Mouse (Mus musculus) megakaryocyte-erythroid progenitor cell, adult 5-6 weeks (primary cell): Measurements from ENCODE around the gene Spem2. TPM values are rescaled to one million over a fixed set of nuclear protein-coding genes. Genes with fewer than 3 reads are reported as not detected.

ENCODE experiments used
- ATAC-seq: replicated peaks from 2 replicates; pipeline ENCODE4 v1.8.0; 2016; ENCODE audit warnings: mild to moderate bottlenecking, inconsistent platforms; ENCODE audit not compliant: severe bottlenecking, poor library complexity, low FRiP score, low TSS enrichment
- total RNA-seq, 2 experiments: library from RNA; stranded (forward) in 1 of 2; stranded (reverse) in 1 of 2; fragments of 200-1000, 215-1000 nt in 1 of 2; fragments of >200 nt in 1 of 2; fragmentation: Nextera tagmentation in 1 of 2; gene quantifications; 2 replicates each; pipeline ENCODE4 v1.2.3; 2014 to 2017

Gene Spem2
- total RNA-seq, 2 experiments from 2014 or later, result not detected

- no peak for ATAC-seq
Measured at GRCm38 (mm10) chr11:69836703-69837576, 18.7 kb upstream of the Spem2 start.

GRCm38 (mm10) chr11:69835966-69836335, 17.7 kb upstream of the Spem2 start:
- no peak for ATAC-seq

- no peak for ATAC-seq
Measured at GRCm38 (mm10) chr11:69835326-69835965, 17.2 kb upstream of the Spem2 start.

- peak; percentile 39 for ATAC-seq
Measured at GRCm38 (mm10) chr11:69834001-69834549, 15.8 kb upstream of the Spem2 start.

- ATAC-seq, result 0 out of 2 replicates have a peak, but pooled peaks have one; percentile 16
Measured at GRCm38 (mm10) chr11:69833554-69833953, 15.3 kb upstream of the Spem2 start.

- no peak for ATAC-seq
Measured at GRCm38 (mm10) chr11:69828832-69829231, 10.6 kb upstream of the Spem2 start.

- no peak for ATAC-seq
Measured at GRCm38 (mm10) chr11:69823456-69823855, 5.2 kb upstream of the Spem2 start.

GRCm38 (mm10) chr11:69822080-69822479, 3.8 kb upstream of the Spem2 start, which contains the start of gene Spem1:
Gene Spem1 (minus strand): TSS chr11:69822180.
- no peak for ATAC-seq

- no peak for ATAC-seq
Measured at GRCm38 (mm10) chr11:69818871-69819270, 606 bp upstream of the Spem2 start.

GRCm38 (mm10) chr11:69816520-69816919, 1.7 kb downstream of the Spem2 start:
- ATAC-seq, result no peak

GRCm38 (mm10) chr11:69815155-69815554, 3.1 kb downstream of the Spem2 start, which contains the start of gene Gm39566:
Gene Gm39566 (minus strand): TSS chr11:69815298.
- ATAC-seq, result no peak

GRCm38 (mm10) chr11:69810280-69810679, 8.0 kb downstream of the Spem2 start:
- no peak for ATAC-seq

- no peak for ATAC-seq
Measured at GRCm38 (mm10) chr11:69807641-69808040, 10.6 kb downstream of the Spem2 start.

- ATAC-seq, result no peak
Measured at GRCm38 (mm10) chr11:69806378-69806777, 11.9 kb downstream of the Spem2 start.

- ATAC-seq, result no peak
Measured at GRCm38 (mm10) chr11:69804972-69805909, 13.0 kb downstream of the Spem2 start, which contains the start of gene Tmem102. Gene Tmem102 (minus strand): TSS chr11:69805624.

GRCm38 (mm10) chr11:69804652-69804940, 13.7 kb downstream of the Spem2 start:
- no peak for ATAC-seq

GRCm38 (mm10) chr11:69803786-69804651, 14.2 kb downstream of the Spem2 start:
- peak; percentile 72 for ATAC-seq

GRCm38 (mm10) chr11:69803328-69803727, 14.9 kb downstream of the Spem2 start:
- no peak; the same call in 1 of the 2 replicates for ATAC-seq
